Mouse (Mus musculus) heart, postnatal 0 days (tissue): ENCODE measurements around the gene Cradd. TPM values are rescaled to one million over a fixed set of nuclear protein-coding genes. Genes with fewer than 3 reads are reported as not detected.

Source experiments
- ATAC-seq: fragments of 200-750 bp; cut with Nextera tagmentation; 2 replicates; pipeline ENCODE4 v1.8.0; 2017; ENCODE audit warnings: low read depth, moderate number of reproducible peaks, moderate library complexity; ENCODE audit not compliant: insufficient read depth
- DNase-seq: peaks from one replicate; pipeline ENCODE4 v3.0.0-alpha.2; 2016; ENCODE audit warnings: low spot score
- H3K27ac ChIP-seq: fragments of 300-500 bp; sonication (generic); 2 replicates; pipeline ENCODE4 v1.5.1; 2014; ENCODE audit warnings: low read depth, mild to moderate bottlenecking
- H3K27me3 ChIP-seq: fragments of 300-500 bp; sonication (generic); 2 replicates; pipeline ENCODE4 v1.6.1; 2014; ENCODE audit warnings: low read length, mixed read lengths; ENCODE audit not compliant: control insufficient read depth, insufficient read depth
- H3K36me3 ChIP-seq: fragments of 300-500 bp; sonication (generic); replicated peaks from 2 replicates; pipeline ENCODE4 v1.6.1; 2014; ENCODE audit warnings: low read length, mixed read lengths; ENCODE audit not compliant: control insufficient read depth, insufficient read depth
- H3K4me1 ChIP-seq: fragments of 300-500 bp; sonication (generic); 2 replicates; pipeline ENCODE4 v1.6.1; 2014; ENCODE audit warnings: antibody characterized with exemption; ENCODE audit not compliant: control insufficient read depth, insufficient read depth
- H3K4me2 ChIP-seq: fragments of 300-500 bp; sonication (generic); 2 replicates; pipeline ENCODE4 v1.6.1; 2014; ENCODE audit warnings: low read depth, mild to moderate bottlenecking, low read length, moderate library complexity
- H3K4me3 ChIP-seq: fragments of 300-500 bp; sonication (generic); 2 replicates; pipeline ENCODE4 v1.5.1; 2014; ENCODE audit warnings: low read depth, low read length
- H3K9ac ChIP-seq: fragments of 300-500 bp; sonication (generic); replicated peaks from 2 replicates; pipeline ENCODE4 v1.6.1; 2014; ENCODE audit warnings: low read depth, low read length, mixed read lengths
- H3K9me3 ChIP-seq: fragments of 300-500 bp; sonication (generic); replicated peaks from 2 replicates; pipeline ENCODE4 v1.6.1; 2016; ENCODE audit warnings: low read length; ENCODE audit not compliant: control insufficient read depth
- CTCF ChIP-seq: IDR thresholded peaks from 2 replicates; pipeline ENCODE4 v1.5.1; 2016; ENCODE audit warnings: antibody characterized with exemption, control low read depth, low read depth
- EP300 ChIP-seq: IDR thresholded peaks from 2 replicates; pipeline ENCODE4 v1.6.1; 2016; ENCODE audit warnings: antibody characterized with exemption, low read depth
- WGBS: fragments of 180-500 bp; shearing (Covaris S2); extraction: QIAGEN DNeasy Blood & Tissue Kit; methylation state at CpG from one replicate; pipeline ENCODE4 v1.1.7; 2014; 5-methylcytosine and 5-hydroxymethylcytosine counted together
- polyA plus RNA-seq: library from polyadenylated mRNA; unstranded; fragments of >200 nt; fragmentation: Nextera tagmentation; extraction: Ambion mirVana; gene quantifications from 2 replicates; pipeline ENCODE4 v1.2.1, GENCODE M21; 2015
- total RNA-seq: library from RNA; depleted of rRNA; stranded (reverse); fragments of >200 nt; gene quantifications from 2 replicates; pipeline ENCODE4 v1.2.3, GENCODE M21; 2014; ENCODE audit warnings: low replicate concordance

Cradd gene
- total and polyA plus RNA-seq, 2 experiments from 2014 or later = 12.2 to 21.1 TPM

DNA sequence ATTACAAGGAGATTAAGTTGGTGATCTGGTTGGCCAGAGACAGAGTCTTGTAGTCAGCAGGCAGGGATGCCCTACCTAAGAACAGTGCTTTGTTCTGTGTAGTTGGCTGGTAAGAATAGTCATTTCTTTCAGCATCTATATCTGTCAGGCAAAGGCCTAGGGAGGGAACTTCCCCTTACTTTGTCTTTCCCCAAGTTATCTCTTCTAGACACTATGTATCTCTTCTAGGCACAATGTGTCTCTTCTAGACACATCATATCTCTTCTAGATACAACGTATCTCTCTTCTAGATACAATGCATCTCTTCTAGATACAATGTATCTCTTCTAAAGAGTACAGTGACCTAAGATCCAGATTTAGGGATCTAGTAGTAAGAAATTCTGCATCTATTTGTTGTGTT lies 169.3 kb downstream of the Cradd start:
- Histone ChIP-seq H3K9ac (no peak overlapping the region), H3K4me2 (no peak overlapping the region), H3K27me3 (no peaks in the 10 kb centered on the region), H3K36me3 (no peaks in the 10 kb centered on the region), H3K4me1 (no peaks in the 10 kb centered on the region), H3K4me3 (no peak overlapping the region), H3K9me3 (no peaks in the 10 kb centered on the region), H3K27ac (no peak overlapping the region)
- no peak for DNase-seq
- ATAC-seq = no peak
- TF ChIP-seq EP300 = no peak
- no peak for TF ChIP-seq CTCF
- 65% methylated on average over 1 of the region's 1 CpGs for WGBS

GRCm38 (mm10) chr10:95153224-95153623 lies 170.7 kb downstream of the Cradd start:
- 43% methylated on average over 7 of the region's 7 CpGs for WGBS
- no peak for DNase-seq
- Histone ChIP-seq H3K36me3 (no peaks in the 10 kb centered on the region), H3K27ac (no peak overlapping the region), H3K4me1 (no peaks in the 10 kb centered on the region), H3K9ac (no peak overlapping the region), H3K4me3 (no peak overlapping the region), H3K27me3 (no peaks in the 10 kb centered on the region), H3K4me2 (no peak overlapping the region), H3K9me3 (no peaks in the 10 kb centered on the region)
- TF ChIP-seq EP300 (no peak), CTCF (no peak)
- peak; percentile 64 for ATAC-seq

- Histone ChIP-seq H3K9ac (no peak overlapping the region), H3K36me3 (no peaks in the 10 kb centered on the region), H3K4me1 (0 out of 2 replicates have a peak, but pooled peaks cover under 1% of the 10 kb centered on the region), H3K4me2 (no peak overlapping the region), H3K4me3 (no peak overlapping the region), H3K9me3 (no peaks in the 10 kb centered on the region), H3K27me3 (no peaks in the 10 kb centered on the region), H3K27ac (no peak overlapping the region)
- DNase-seq (no peak), ATAC-seq (no peak)
- WGBS = 83% methylated on average over 9 of the region's 9 CpGs
- TF ChIP-seq EP300 (no peak), CTCF (no peak)
Measured at GRCm38 (mm10) chr10:95152503-95152989, 171.4 kb downstream of the Cradd start.

DNA sequence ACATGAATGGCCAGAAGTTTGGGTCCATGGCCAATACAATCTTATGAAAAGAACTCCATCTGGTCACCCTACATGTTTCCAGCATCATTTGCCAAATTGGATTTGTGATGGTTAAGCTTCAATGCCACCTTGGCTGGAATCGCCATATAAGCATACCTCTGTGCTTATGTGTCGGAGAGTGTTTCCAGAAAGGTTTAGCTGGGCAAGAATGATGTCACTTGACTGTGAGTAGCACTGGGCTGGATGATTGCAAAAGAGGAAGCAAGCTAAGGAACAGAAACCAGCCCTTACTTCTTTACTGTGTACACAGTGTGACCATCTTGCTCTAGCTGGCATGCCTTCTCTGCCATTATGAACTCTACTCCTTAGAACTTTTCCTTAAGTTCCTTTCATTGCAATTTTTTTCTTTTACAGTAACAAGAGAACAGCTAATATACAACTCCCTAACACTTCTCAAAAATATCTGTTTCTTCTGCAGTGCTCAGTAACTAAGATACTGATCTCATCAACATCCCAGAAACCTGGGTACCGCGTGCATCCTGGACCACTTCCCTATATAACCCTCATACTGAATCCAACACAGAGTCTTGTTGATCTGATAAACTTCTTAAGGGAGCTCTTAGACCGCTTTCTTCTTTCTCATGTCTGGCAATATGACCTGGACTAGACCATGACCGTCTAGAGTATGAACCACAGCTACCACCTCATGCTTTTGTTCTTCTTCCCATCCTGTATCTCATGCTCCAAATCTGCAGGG lies 172.7 kb downstream of the Cradd start:
- Histone ChIP-seq H3K36me3 (no peaks in the 10 kb centered on the region), H3K4me3 (no peak overlapping the region), H3K4me2 (no peak overlapping the region), H3K9me3 (no peaks in the 10 kb centered on the region), H3K4me1 (peaks cover 14% of the 10 kb centered on the region), H3K27me3 (no peaks in the 10 kb centered on the region), H3K9ac (no peak overlapping the region), H3K27ac (no peak overlapping the region)
- TF ChIP-seq EP300 (no peak), CTCF (no peak)
- no peak for ATAC-seq
- 87% methylated on average over 6 of the region's 6 CpGs for WGBS
- no peak for DNase-seq

- no peak for DNase-seq
- no peak overlapping the region for H3K27ac ChIP-seq
- no peak overlapping the region for H3K4me3 ChIP-seq
- no peak for TF ChIP-seq EP300
- TF ChIP-seq CTCF = no peak
- no peaks in the 10 kb centered on the region for H3K9me3 ChIP-seq
- no peaks in the 10 kb centered on the region for H3K36me3 ChIP-seq
- 26% methylated on average over 1 of the region's 1 CpGs for WGBS
- H3K4me1 ChIP-seq = peaks cover 26% of the 10 kb centered on the region
- H3K9ac ChIP-seq = no peak overlapping the region
- H3K27me3 ChIP-seq = no peaks in the 10 kb centered on the region
- no peak for ATAC-seq
- H3K4me2 ChIP-seq = no peak overlapping the region
Measured at GRCm38 (mm10) chr10:95149666-95150065, 174.3 kb downstream of the Cradd start.

- WGBS = 79% methylated on average over 3 of the region's 3 CpGs
- Histone ChIP-seq H3K4me2 (no peak overlapping the region), H3K9ac (no peak overlapping the region), H3K9me3 (no peaks in the 10 kb centered on the region), H3K27ac (no peak overlapping the region), H3K27me3 (no peaks in the 10 kb centered on the region), H3K4me1 (peaks cover 36% of the 10 kb centered on the region), H3K36me3 (no peaks in the 10 kb centered on the region), H3K4me3 (no peak overlapping the region)
- TF ChIP-seq EP300 (no peak), CTCF (no peak)
- ATAC-seq = no peak
- no peak for DNase-seq
Measured at GRCm38 (mm10) chr10:95148641-95149040, 175.3 kb downstream of the Cradd start.
